Mouse (Mus musculus): ENCODE data around the gene Fads2.

- no peak for TF ChIP-seq GATA1 (IDR thresholded peaks at IDR 0.05; ENCODE audit: low read length)
- no peak for TF ChIP-seq TAL1 (IDR thresholded peaks at IDR 0.05; ENCODE audit: low read length)
Measured at GRCm38 (mm10) chr19:10022414-10023303, 78.9 kb downstream of the Fads2 start.
